Mouse (Mus musculus) CH12.LX (cell line): ENCODE results near the gene Cts3.

Source experiments
- CHD2 ChIP-seq: IDR thresholded peaks from 2 replicates; pipeline ENCODE4 v1.6.1; 2011; ENCODE audit warnings: low read length, improper control_type of control experiment
- CTCF ChIP-seq, 2 experiments: IDR thresholded peaks in 1 of 2; conservative IDR thresholded peaks in 1 of 2; 2 replicates each; pipeline ENCODE4 v1.5.1; 2011 to 2012; ENCODE audit warnings: low read depth in 2 of 2, low read length in 2 of 2, improper control_type of control experiment in 1 of 2, inconsistent platforms in 1 of 2, mild to moderate bottlenecking in 1 of 2, moderate library complexity in 1 of 2
- MEF2A ChIP-seq: IDR thresholded peaks from 2 replicates; pipeline ENCODE4 v1.6.1; 2014; ENCODE audit warnings: low read depth, mild to moderate bottlenecking, inconsistent platforms, low read length, improper control_type of control experiment, borderline replicate concordance
- POLR2A ChIP-seq: IDR thresholded peaks from 2 replicates; pipeline ENCODE4 v1.6.1; 2011; ENCODE audit warnings: low read depth, mild to moderate bottlenecking, improper control_type of control experiment, low read length
- TCF12 ChIP-seq: IDR thresholded peaks from 2 replicates; pipeline ENCODE4 v1.6.1; 2014; ENCODE audit warnings: low read depth, mild to moderate bottlenecking, inconsistent platforms, low read length, improper control_type of control experiment

DNA sequence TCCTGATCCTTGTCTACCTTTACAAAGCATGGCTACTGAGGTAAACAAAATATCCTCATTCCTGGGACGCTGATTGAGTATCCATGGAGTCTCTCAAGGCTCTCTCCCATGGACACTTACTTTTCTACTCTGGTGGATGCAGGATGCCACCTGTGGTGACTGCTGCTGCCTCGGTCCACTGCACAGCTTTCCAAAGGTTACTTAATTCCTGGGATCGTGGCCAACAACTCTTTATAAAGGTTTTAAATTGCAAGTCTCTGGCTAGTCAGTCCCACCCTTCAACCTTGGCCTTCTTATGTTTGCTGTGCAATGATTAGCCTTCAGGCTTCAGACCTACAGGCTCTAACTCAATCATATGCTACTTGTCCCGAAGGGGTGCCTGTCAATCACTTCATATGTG lies 28.3 kb downstream of the Cts3 start, which contains the start of gene Ctsm:
- no peak for TF ChIP-seq POLR2A
- no peak for TF ChIP-seq CHD2
- TF ChIP-seq CTCF (conservative IDR thresholded peaks at IDR 0.05 in 1 of 2, IDR thresholded peaks at IDR 0.05 in 1 of 2; ENCODE audit: low read depth in 2 of 2, low read length in 2 of 2), result no peak
- no peak for TF ChIP-seq MEF2A
- no peak for TF ChIP-seq TCF12
